Mouse (Mus musculus) stomach, postnatal 0 days (tissue): ENCODE data around the gene Igsf9b. TPM values are rescaled to one million over a fixed set of nuclear protein-coding genes. Genes with fewer than 3 reads are reported as not detected.

Source experiments
- ATAC-seq: fragments of 200-750 bp; cut with Nextera tagmentation; 2 replicates; pipeline ENCODE4 v1.8.0; 2017; ENCODE audit not compliant: low FRiP score, low TSS enrichment
- DNase-seq: peaks from one replicate; pipeline ENCODE4 v3.0.0-alpha.2; 2016; ENCODE audit warnings: low spot score
- H3K27ac ChIP-seq: fragments of 300-500 bp; sonication (generic); replicated peaks from 2 replicates; pipeline ENCODE4 v1.5.1; 2014; ENCODE audit warnings: mild to moderate bottlenecking, control low read depth
- H3K27me3 ChIP-seq: fragments of 300-500 bp; sonication (generic); 2 replicates; pipeline ENCODE4 v1.6.1; 2014; ENCODE audit warnings: low read length; ENCODE audit not compliant: control insufficient read depth, insufficient read depth
- H3K36me3 ChIP-seq: fragments of 300-500 bp; sonication (generic); 2 replicates; pipeline ENCODE4 v1.6.1; 2014; ENCODE audit warnings: low read length, mixed read lengths; ENCODE audit not compliant: control insufficient read depth, insufficient read depth
- H3K4me1 ChIP-seq: fragments of 300-500 bp; sonication (generic); replicated peaks from 2 replicates; pipeline ENCODE4 v1.6.1; 2014; ENCODE audit warnings: antibody characterized with exemption; ENCODE audit not compliant: control insufficient read depth, insufficient read depth
- H3K4me2 ChIP-seq: fragments of 300-500 bp; sonication (generic); replicated peaks from 2 replicates; pipeline ENCODE4 v1.6.1; 2014; ENCODE audit warnings: low read depth, mild to moderate bottlenecking, control low read depth, moderate library complexity
- H3K4me3 ChIP-seq: fragments of 300-500 bp; sonication (generic); 2 replicates; pipeline ENCODE4 v1.5.1; 2014; ENCODE audit warnings: low read depth, low read length, control low read depth
- H3K9ac ChIP-seq: fragments of 300-500 bp; sonication (generic); 2 replicates; pipeline ENCODE4 v1.6.1; 2014; ENCODE audit warnings: mild to moderate bottlenecking, low read length, control low read depth, mixed read lengths
- H3K9me3 ChIP-seq: fragments of 300-500 bp; sonication (generic); 2 replicates; pipeline ENCODE4 v1.6.1; 2016; ENCODE audit warnings: low read length; ENCODE audit not compliant: control insufficient read depth
- CTCF ChIP-seq: IDR thresholded peaks from 2 replicates; pipeline ENCODE4 v1.5.1; 2016; ENCODE audit warnings: antibody characterized with exemption, low read depth, mild to moderate bottlenecking, moderate library complexity
- EP300 ChIP-seq: optimal IDR thresholded peaks from 2 replicates; pipeline ENCODE3; 2016; ENCODE audit warnings: antibody characterized with exemption
- WGBS: fragments of 180-500 bp; shearing (Covaris S2); extraction: QIAGEN DNeasy Blood & Tissue Kit; methylation state at CpG from one replicate; pipeline ENCODE4 v1.1.7; 2014; 5-methylcytosine and 5-hydroxymethylcytosine counted together
- polyA plus RNA-seq: library from polyadenylated mRNA; unstranded; fragments of >200 nt; fragmentation: Nextera tagmentation; extraction: Ambion mirVana; gene quantifications from 2 replicates; pipeline ENCODE4 v1.2.1, GENCODE M21; 2015

Gene Igsf9b
- polyA plus RNA-seq, 1 experiment from 2014 or later, result 6.0 TPM

DNA sequence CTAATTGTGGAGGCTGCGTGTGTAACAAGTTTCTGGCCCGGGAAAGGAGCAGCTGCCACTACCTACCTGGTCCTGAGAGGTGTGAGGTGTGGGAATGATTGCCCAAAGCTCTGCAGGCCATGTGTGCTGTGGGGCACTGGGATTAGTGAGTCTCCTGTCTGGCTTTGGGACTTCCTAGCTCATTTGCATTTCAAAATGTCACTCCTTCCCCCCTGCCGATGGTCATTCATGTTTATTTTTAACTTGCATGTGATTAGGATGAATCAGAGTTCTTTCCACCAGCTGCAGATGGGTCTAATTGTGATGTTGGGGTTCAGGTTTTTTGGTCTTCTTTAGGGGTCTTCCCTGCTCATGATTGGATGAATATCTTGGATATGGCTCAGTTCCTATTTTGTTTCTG lies 34.0 kb upstream of the Igsf9b start:
- H3K9me3 ChIP-seq, result no peaks in the 10 kb centered on the region
- 51% methylated on average over 3 of the region's 3 CpGs for WGBS
- no peaks in the 10 kb centered on the region for H3K36me3 ChIP-seq
- no peaks in the 10 kb centered on the region for H3K4me1 ChIP-seq
- no peak overlapping the region for H3K4me2 ChIP-seq
- no peak overlapping the region for H3K27ac ChIP-seq
- H3K4me3 ChIP-seq, result no peak overlapping the region
- DNase-seq, result no peak
- H3K27me3 ChIP-seq, result no peaks in the 10 kb centered on the region
- no peak overlapping the region for H3K9ac ChIP-seq
- TF ChIP-seq CTCF, result no peak
- no peak for TF ChIP-seq EP300
- no peak for ATAC-seq

DNA sequence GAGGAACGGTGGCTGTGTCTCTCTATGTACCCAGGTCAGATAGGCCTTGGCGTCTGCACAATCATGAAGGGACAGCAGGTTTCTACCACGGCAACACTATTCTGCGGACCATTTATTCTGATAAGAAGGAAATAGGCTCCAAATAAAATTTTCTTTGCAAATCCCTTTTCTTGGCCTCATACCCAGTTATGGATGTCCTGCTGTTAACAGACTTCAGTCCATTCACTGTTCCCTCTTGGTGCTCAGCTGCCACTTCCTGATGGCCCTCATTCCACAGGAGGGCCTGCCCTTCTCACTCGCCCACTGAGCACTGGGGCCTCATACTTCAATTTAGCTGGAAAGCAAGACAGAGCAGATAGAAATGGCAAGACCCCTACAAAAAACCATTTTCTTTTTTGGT lies 31.1 kb upstream of the Igsf9b start:
- H3K27ac ChIP-seq, result no peak overlapping the region
- no peaks in the 10 kb centered on the region for H3K27me3 ChIP-seq
- H3K36me3 ChIP-seq, result no peaks in the 10 kb centered on the region
- H3K4me1 ChIP-seq, result no peaks in the 10 kb centered on the region
- no peak overlapping the region for H3K4me3 ChIP-seq
- no peak for DNase-seq
- H3K9me3 ChIP-seq, result no peaks in the 10 kb centered on the region
- no peak for ATAC-seq
- no peak overlapping the region for H3K9ac ChIP-seq
- no peak overlapping the region for H3K4me2 ChIP-seq
- TF ChIP-seq EP300, result no peak
- no peak for TF ChIP-seq CTCF
- 79% methylated on average over 5 of the region's 5 CpGs for WGBS

DNA sequence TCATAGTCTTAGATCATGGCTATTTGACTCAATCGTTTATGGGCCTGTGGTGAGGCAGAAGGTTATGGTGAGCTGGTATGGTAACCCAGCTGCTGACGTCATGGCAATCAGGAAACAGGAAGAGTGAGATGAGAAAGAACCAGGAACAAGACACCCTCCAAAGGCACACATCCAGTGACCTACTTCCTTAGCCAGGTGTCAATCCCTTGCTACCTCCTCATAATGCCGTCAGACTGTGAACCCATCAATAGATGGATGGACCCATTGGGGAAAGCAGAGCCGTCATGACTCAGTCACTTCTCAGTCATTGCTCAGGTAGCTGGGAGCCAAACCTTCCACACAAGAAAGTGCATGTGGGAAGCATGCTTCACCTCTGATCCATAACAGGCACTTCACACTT lies 30.5 kb upstream of the Igsf9b start:
- no peak overlapping the region for H3K27ac ChIP-seq
- H3K27me3 ChIP-seq, result no peaks in the 10 kb centered on the region
- TF ChIP-seq EP300, result no peak
- no peak for TF ChIP-seq CTCF
- H3K4me2 ChIP-seq, result no peak overlapping the region
- no peaks in the 10 kb centered on the region for H3K9me3 ChIP-seq
- DNase-seq (no peak), ATAC-seq (no peak)
- 75% methylated on average over 4 of the region's 4 CpGs for WGBS
- no peaks in the 10 kb centered on the region for H3K4me1 ChIP-seq
- no peak overlapping the region for H3K9ac ChIP-seq
- H3K36me3 ChIP-seq, result no peaks in the 10 kb centered on the region
- no peak overlapping the region for H3K4me3 ChIP-seq

DNA sequence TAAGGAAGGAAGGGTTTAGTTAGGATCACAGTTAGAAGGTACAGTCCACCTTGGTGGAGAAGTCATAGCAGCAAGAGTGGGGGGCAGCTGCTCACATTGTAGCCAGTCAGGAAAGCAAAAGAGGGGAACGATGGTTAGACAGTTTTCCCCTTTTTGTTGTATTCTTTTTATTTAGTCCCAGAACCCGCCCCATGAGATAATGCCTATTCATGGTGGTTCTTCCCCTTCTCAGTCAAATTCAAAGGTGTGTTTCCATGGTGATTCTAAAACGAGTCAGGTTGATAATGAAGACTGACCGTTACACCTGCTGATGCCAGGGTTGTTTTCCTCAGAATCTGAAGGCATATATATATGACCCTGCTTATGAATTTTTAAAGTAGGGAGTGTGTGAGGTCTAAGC lies 29.7 kb upstream of the Igsf9b start:
- Histone ChIP-seq H3K4me1 (no peaks in the 10 kb centered on the region), H3K27ac (no peak overlapping the region), H3K36me3 (no peaks in the 10 kb centered on the region), H3K4me3 (no peak overlapping the region), H3K9me3 (no peaks in the 10 kb centered on the region), H3K4me2 (no peak overlapping the region), H3K9ac (no peak overlapping the region), H3K27me3 (no peaks in the 10 kb centered on the region)
- WGBS, result 73% methylated on average over 4 of the region's 4 CpGs
- DNase-seq (no peak), ATAC-seq (no peak)
- TF ChIP-seq EP300 (no peak), CTCF (no peak)

DNA sequence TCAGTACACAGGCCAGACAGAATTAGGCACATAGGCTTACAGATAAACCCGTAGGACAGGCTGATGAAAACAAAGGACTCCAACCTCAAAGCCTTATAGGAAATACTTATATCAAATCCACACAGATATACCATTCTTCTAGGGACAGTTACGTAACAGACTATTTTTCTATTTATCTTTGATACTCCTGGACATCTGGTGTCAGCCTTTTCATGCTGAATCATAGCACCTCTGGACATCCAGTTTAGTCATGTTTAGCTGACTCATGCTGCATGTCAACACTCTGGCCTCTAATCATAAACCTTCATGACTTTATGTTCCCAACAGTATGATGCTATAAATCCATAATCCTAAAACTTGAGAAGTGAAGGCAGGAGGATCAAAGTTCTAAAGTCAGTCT lies 29.1 kb upstream of the Igsf9b start:
- ATAC-seq (no peak), DNase-seq (no peak)
- WGBS, result 76% methylated on average over 2 of the region's 2 CpGs
- Histone ChIP-seq H3K4me2 (no peak overlapping the region), H3K36me3 (no peaks in the 10 kb centered on the region), H3K27ac (no peak overlapping the region), H3K4me3 (no peak overlapping the region), H3K4me1 (no peaks in the 10 kb centered on the region), H3K9ac (no peak overlapping the region), H3K9me3 (no peaks in the 10 kb centered on the region), H3K27me3 (no peaks in the 10 kb centered on the region)
- TF ChIP-seq CTCF, result no peak
- TF ChIP-seq EP300, result no peak

GRCm38 (mm10) chr9:27271899-27272298 lies 27.1 kb upstream of the Igsf9b start:
- no peak for DNase-seq
- no peaks in the 10 kb centered on the region for H3K27me3 ChIP-seq
- no peak for ATAC-seq
- H3K27ac ChIP-seq, result no peak overlapping the region
- H3K4me2 ChIP-seq, result no peak overlapping the region
- H3K36me3 ChIP-seq, result no peaks in the 10 kb centered on the region
- WGBS, result 72% methylated on average over 2 of the region's 2 CpGs
- H3K4me1 ChIP-seq, result no peaks in the 10 kb centered on the region
- no peak overlapping the region for H3K4me3 ChIP-seq
- H3K9ac ChIP-seq, result no peak overlapping the region
- H3K9me3 ChIP-seq, result no peaks in the 10 kb centered on the region
- TF ChIP-seq EP300 (no peak), CTCF (no peak)
